Mouse (Mus musculus) kidney, adult 2 months (tissue): ENCODE results near the gene Prph. TPM values are rescaled to one million over a fixed set of nuclear protein-coding genes. Genes with fewer than 3 reads are reported as not detected.
A peak's percentile ranks its signal among the peaks of the same experiment; 100 is the strongest.
"Not testable (repeated sequence)": the region's sequence is repeated elsewhere in the genome, so short reads cannot be mapped to it uniquely, and the experiment has no call there.

Experiments used
- DNase-seq: peaks from one replicate; pipeline ENCODE4 v3.0.0; 2021
- H3K27ac ChIP-seq: fragments of 200-500 bp; 2 replicates; pipeline ENCODE4 v1.5.1; 2012; ENCODE audit warnings: low read depth, low read length, control low read depth, inconsistent platforms; ENCODE audit not compliant: insufficient read depth
- H3K27me3 ChIP-seq: fragments of 200-500 bp; replicated peaks from 2 replicates; pipeline ENCODE4 v1.6.1; 2012; ENCODE audit warnings: mild to moderate bottlenecking, moderate library complexity, low read length, inconsistent platforms; ENCODE audit not compliant: control insufficient read depth, insufficient read depth
- H3K36me3 ChIP-seq: fragments of 200-500 bp; 2 replicates; pipeline ENCODE4 v1.6.1; 2012; ENCODE audit warnings: mild to moderate bottlenecking, moderate library complexity, low read length, inconsistent platforms; ENCODE audit not compliant: control insufficient read depth, insufficient read depth
- H3K4me1 ChIP-seq: fragments of 200-500 bp; 2 replicates; pipeline ENCODE4 v1.6.1; 2011; ENCODE audit warnings: low read length; ENCODE audit not compliant: control insufficient read depth, insufficient read depth
- H3K4me3 ChIP-seq: fragments of 200-500 bp; 2 replicates; pipeline ENCODE4 v1.5.1; 2011; ENCODE audit warnings: mild to moderate bottlenecking, low read depth, low read length, control low read depth; ENCODE audit not compliant: insufficient read depth
- CTCF ChIP-seq: fragments of 200-500 bp; conservative IDR thresholded peaks from 2 replicates; pipeline ENCODE4 v1.5.1; 2011; ENCODE audit warnings: low read depth, mild to moderate bottlenecking, control low read depth, low read length, moderate library complexity, mixed read lengths; ENCODE audit not compliant: insufficient read depth, insufficient read length
- POLR2A ChIP-seq: fragments of 200-500 bp; IDR thresholded peaks from one replicate; pipeline ENCODE4 v1.6.1; 2011; ENCODE audit warnings: low read depth, low read length, control low read depth
- WGBS: fragments of 180-500 bp; shearing (Covaris S2); methylation state at CpG from one replicate; pipeline ENCODE4 v1.1.7; 2018; 5-methylcytosine and 5-hydroxymethylcytosine counted together
- polyA plus RNA-seq: library from polyadenylated mRNA; depleted of rRNA; stranded (reverse); fragments of >200 nt; gene quantifications from 2 replicates; pipeline ENCODE4 v1.2.3, GENCODE M21; 2012

The Prph gene
- polyA plus RNA-seq, 1 experiment = 3.2 TPM

- H3K4me1 ChIP-seq = no peaks in the 10 kb centered on the region
- no peak overlapping the region for H3K4me3 ChIP-seq
- H3K36me3 ChIP-seq = no peaks in the 10 kb centered on the region
- no peak for DNase-seq
- TF ChIP-seq POLR2A = no peak
- no peak for TF ChIP-seq CTCF
- peaks cover 1% of the 10 kb centered on the region for H3K27me3 ChIP-seq
- whole genome bisulfite sequencing = 41% methylated on average over 9 of the region's 9 CpGs
- H3K27ac ChIP-seq = no peak overlapping the region
Measured at GRCm38 (mm10) chr15:99053373-99053772, 1.6 kb upstream of the Prph start.

- under 1% methylated on average over 37 of the region's 37 CpGs for WGBS
- peak; percentile 34 for DNase-seq
- TF ChIP-seq POLR2A (no peak), CTCF (no peak)
- no peaks in the 10 kb centered on the region for H3K4me1 ChIP-seq
- H3K27ac ChIP-seq = no peak overlapping the region
- H3K36me3 ChIP-seq = no peaks in the 10 kb centered on the region
- peaks cover 1% of the 10 kb centered on the region for H3K27me3 ChIP-seq
- H3K4me3 ChIP-seq = peak overlapping the region; percentile 3; the same call in 1 of the 2 replicates
Measured at GRCm38 (mm10) chr15:99055511-99055961, 562 bp downstream of the Prph start.

- no peak overlapping the region for H3K4me3 ChIP-seq
- WGBS = 6% methylated on average over 14 of the region's 14 CpGs
- H3K27ac ChIP-seq = no peak overlapping the region
- no peak for TF ChIP-seq POLR2A
- TF ChIP-seq CTCF = peak; percentile 70
- DNase-seq = no peak
- peaks cover 1% of the 10 kb centered on the region for H3K27me3 ChIP-seq
- H3K36me3 ChIP-seq = no peaks in the 10 kb centered on the region
- H3K4me1 ChIP-seq = no peaks in the 10 kb centered on the region
Measured at GRCm38 (mm10) chr15:99056332-99056731, 1.4 kb downstream of the Prph start.

- TF ChIP-seq POLR2A = no peak
- TF ChIP-seq CTCF = no peak
- Histone ChIP-seq H3K4me1 (no peaks in the 10 kb centered on the region), H3K4me3 (no peak overlapping the region), H3K27ac (no peak overlapping the region), H3K36me3 (no peaks in the 10 kb centered on the region), H3K27me3 (no peaks in the 10 kb centered on the region)
- no peak for DNase-seq
- WGBS = 56% methylated on average over 12 of the region's 12 CpGs
Measured at GRCm38 (mm10) chr15:99065557-99066165, 10.7 kb downstream of the Prph start.

- Histone ChIP-seq H3K27me3 (no peaks in the 10 kb centered on the region), H3K4me1 (no peaks in the 10 kb centered on the region), H3K4me3 (no peak overlapping the region), H3K36me3 (no peaks in the 10 kb centered on the region), H3K27ac (no peak overlapping the region)
- TF ChIP-seq CTCF = no peak
- no peak for TF ChIP-seq POLR2A
- no peak for DNase-seq
- WGBS = 91% methylated on average over 1 of the region's 1 CpGs
Measured at GRCm38 (mm10) chr15:99071988-99072387, 17.0 kb downstream of the Prph start.

GRCm38 (mm10) chr15:99074019-99074599 is 19.1 kb downstream of the Prph start, which contains the start of gene Troap:
TSS of gene Troap (plus strand) at chr15:99074575.
- Histone ChIP-seq H3K27ac (peak within 1 kb of the TSS; percentile 89), H3K27me3 (no peaks in the 10 kb centered on the region)

GRCm38 (mm10) chr15:99074600-99075333 is 19.8 kb downstream of the Prph start:
- peak; percentile 99 for DNase-seq
- Histone ChIP-seq H3K4me3 (peak overlapping the region; percentile 65), H3K27ac (peak overlapping the region; percentile 89), H3K36me3 (no peaks in the 10 kb centered on the region), H3K4me1 (no peaks in the 10 kb centered on the region), H3K27me3 (no peaks in the 10 kb centered on the region)
- under 1% methylated on average over 44 of the region's 44 CpGs for WGBS
- TF ChIP-seq POLR2A (peak; percentile 19), CTCF (no peak)

More at GRCm38 (mm10) chr15:99074019-99074599, 19.1 kb downstream of the Prph start, which contains the start of gene Troap:
- Histone ChIP-seq H3K4me1 (no peaks in the 10 kb centered on the region), H3K4me3 (peak within 1 kb of the TSS; percentile 65), H3K36me3 (no peaks in the 10 kb centered on the region)
- 14% methylated on average over 9 of the region's 9 CpGs for WGBS
- no peak for DNase-seq
- TF ChIP-seq POLR2A = no peak
- TF ChIP-seq CTCF = no peak

GRCm38 (mm10) chr15:99076011-99076410 is 21.0 kb downstream of the Prph start:
- not testable (repeated sequence) for H3K4me3 ChIP-seq, H3K36me3 ChIP-seq, H3K4me1 ChIP-seq, H3K27ac ChIP-seq, H3K27me3 ChIP-seq, DNase-seq
- 95% methylated on average over 3 of the region's 3 CpGs for WGBS
